Mouse (Mus musculus) limb, embryonic 12.5 days (tissue): ENCODE measurements around the gene Cabp4. TPM values are rescaled to one million over a fixed set of nuclear protein-coding genes. Genes with fewer than 3 reads are reported as not detected.

Experiments
- ATAC-seq: fragments of 200-750 bp; cut with Nextera tagmentation; 2 replicates; pipeline ENCODE4 v1.8.0; 2017; ENCODE audit warnings: low read depth, moderate TSS enrichment; ENCODE audit not compliant: insufficient number of reproducible peaks, insufficient read depth, low FRiP score, low TSS enrichment
- H3K27ac ChIP-seq: fragments of 300-500 bp; sonication (generic); 2 replicates; pipeline ENCODE4 v1.5.1; 2016; ENCODE audit warnings: mild to moderate bottlenecking, moderate library complexity
- H3K27me3 ChIP-seq: fragments of 300-500 bp; sonication (generic); 2 replicates; pipeline ENCODE4 v1.6.1; 2016; ENCODE audit warnings: mild to moderate bottlenecking, moderate library complexity
- H3K36me3 ChIP-seq: fragments of 300-500 bp; sonication (generic); 2 replicates; pipeline ENCODE4 v1.6.1; 2016; ENCODE audit warnings: mild to moderate bottlenecking, moderate library complexity
- H3K4me1 ChIP-seq: fragments of 300-500 bp; sonication (generic); replicated peaks from 2 replicates; pipeline ENCODE4 v1.6.1; 2016
- H3K4me2 ChIP-seq: fragments of 300-500 bp; sonication (generic); 2 replicates; pipeline ENCODE4 v1.6.1; 2016; ENCODE audit warnings: mild to moderate bottlenecking, moderate library complexity
- H3K4me3 ChIP-seq: fragments of 300-500 bp; sonication (generic); replicated peaks from 2 replicates; pipeline ENCODE4 v1.5.1; 2016; ENCODE audit warnings: mild to moderate bottlenecking
- H3K9ac ChIP-seq: fragments of 300-500 bp; sonication (generic); replicated peaks from 2 replicates; pipeline ENCODE4 v1.6.1; 2016; ENCODE audit warnings: mild to moderate bottlenecking, moderate library complexity
- H3K9me3 ChIP-seq: fragments of 300-500 bp; sonication (generic); 2 replicates; pipeline ENCODE4 v1.6.1; 2016; ENCODE audit warnings: mild to moderate bottlenecking, moderate library complexity
- WGBS: fragments of 180-500 bp; shearing (Covaris S2); methylation state at CpG from one replicate; pipeline ENCODE4 v1.1.7; 2016; 5-methylcytosine and 5-hydroxymethylcytosine counted together
- polyA plus RNA-seq: library from polyadenylated mRNA; unstranded; fragments of >200 nt; fragmentation: Nextera tagmentation; extraction: Ambion mirVana; gene quantifications from 2 replicates; pipeline ENCODE4 v1.2.1, GENCODE M21; 2016

Gene Cabp4
- polyA plus RNA-seq, 1 experiment from 2014 or later = 0.14 TPM

DNA sequence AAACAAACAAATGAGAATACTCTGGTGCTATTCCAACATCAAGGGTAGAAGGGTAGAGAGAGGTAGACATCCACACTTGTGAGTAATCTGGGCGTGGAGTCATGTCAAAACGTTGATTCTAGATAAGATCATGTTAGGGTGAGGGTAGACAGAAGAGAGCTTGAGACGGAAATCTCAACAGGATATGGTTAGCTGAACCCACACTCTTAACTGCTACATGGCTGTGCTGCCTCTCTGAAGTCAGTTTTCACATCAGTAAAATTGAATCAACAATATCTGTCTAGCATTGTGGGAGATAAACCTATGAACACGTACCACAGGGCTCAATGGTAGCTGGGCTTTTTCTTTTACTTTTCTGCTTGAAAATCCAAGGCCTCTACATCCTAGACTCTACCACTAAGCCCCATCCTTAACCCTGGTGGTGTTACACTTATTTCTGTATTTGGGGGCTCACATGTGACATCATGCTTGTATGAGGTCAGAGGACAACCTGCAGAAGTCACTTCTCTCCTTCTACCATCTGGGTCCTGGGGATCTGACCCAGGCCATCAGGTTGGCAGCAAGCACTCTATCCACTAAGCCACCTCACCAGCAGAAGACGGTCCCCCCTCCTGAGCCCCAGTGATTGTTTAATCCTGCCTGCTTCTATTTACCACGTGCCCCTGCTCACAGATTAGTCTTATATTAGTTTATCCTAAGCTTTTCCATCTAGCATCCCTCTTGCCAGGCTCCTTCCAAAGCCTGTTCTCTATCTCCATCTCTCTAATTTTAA is 23.9 kb downstream of the Cabp4 start:
- ATAC-seq = no peak
- 90% methylated on average over 6 of the region's 6 CpGs for WGBS
- Histone ChIP-seq H3K27ac (no peak overlapping the region), H3K9me3 (no peaks in the 10 kb centered on the region), H3K4me2 (no peak overlapping the region), H3K4me3 (peak overlapping the region; percentile 47; the same call in 1 of the 2 replicates), H3K27me3 (no peaks in the 10 kb centered on the region), H3K36me3 (peaks cover 40% of the 10 kb centered on the region), H3K4me1 (peaks cover 16% of the 10 kb centered on the region), H3K9ac (no peak overlapping the region)

DNA sequence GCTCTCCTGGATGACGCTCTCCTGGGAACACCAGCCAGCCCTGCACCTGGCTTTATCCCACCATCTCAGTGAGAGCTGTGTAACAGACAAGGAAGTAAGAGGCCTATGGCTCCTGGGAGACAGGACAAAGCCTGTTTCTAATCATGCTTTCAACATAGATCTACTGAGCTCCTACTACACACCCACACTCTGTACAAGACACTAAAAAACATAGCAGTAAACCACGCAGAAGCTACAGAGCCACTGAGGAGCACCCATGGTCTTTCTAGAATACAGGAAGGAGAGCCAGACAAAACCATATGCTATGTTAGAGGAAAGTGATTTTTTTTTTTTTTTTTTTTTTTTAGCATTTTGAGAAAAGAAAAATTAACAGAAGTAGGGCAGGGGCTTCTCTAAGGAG is 25.5 kb downstream of the Cabp4 start:
- WGBS = 93% methylated on average over 2 of the region's 2 CpGs
- Histone ChIP-seq H3K27ac (no peak overlapping the region), H3K27me3 (no peaks in the 10 kb centered on the region), H3K4me3 (no peak overlapping the region), H3K4me2 (no peak overlapping the region), H3K9me3 (no peaks in the 10 kb centered on the region), H3K36me3 (peaks cover 55% of the 10 kb centered on the region), H3K4me1 (peaks cover 23% of the 10 kb centered on the region), H3K9ac (no peak overlapping the region)
- ATAC-seq = no peak

DNA sequence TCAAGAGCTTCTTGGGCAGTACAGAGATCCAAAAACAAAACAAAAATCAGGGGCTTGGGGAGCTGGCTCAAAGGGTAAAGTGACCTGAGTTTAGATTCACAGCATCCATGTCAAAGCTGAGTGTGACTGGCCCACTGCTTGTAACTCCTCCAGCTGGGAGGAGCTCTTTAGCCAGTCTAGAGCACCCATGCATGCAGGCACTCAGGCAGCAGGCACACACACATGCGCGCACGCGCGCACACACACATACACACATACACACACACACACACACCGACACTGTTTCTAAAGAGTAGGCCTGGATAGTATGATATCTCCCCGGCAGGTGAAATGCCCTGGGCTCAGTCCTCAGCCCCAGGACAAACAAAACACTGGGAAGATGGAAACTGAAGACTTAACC is 26.8 kb downstream of the Cabp4 start:
- Histone ChIP-seq H3K27ac (no peak overlapping the region), H3K36me3 (peaks cover 69% of the 10 kb centered on the region), H3K9me3 (no peaks in the 10 kb centered on the region), H3K4me2 (no peak overlapping the region), H3K4me3 (no peak overlapping the region), H3K4me1 (peaks cover 28% of the 10 kb centered on the region), H3K27me3 (no peaks in the 10 kb centered on the region), H3K9ac (no peak overlapping the region)
- WGBS = 99% methylated on average over 7 of the region's 7 CpGs
- no peak for ATAC-seq

DNA sequence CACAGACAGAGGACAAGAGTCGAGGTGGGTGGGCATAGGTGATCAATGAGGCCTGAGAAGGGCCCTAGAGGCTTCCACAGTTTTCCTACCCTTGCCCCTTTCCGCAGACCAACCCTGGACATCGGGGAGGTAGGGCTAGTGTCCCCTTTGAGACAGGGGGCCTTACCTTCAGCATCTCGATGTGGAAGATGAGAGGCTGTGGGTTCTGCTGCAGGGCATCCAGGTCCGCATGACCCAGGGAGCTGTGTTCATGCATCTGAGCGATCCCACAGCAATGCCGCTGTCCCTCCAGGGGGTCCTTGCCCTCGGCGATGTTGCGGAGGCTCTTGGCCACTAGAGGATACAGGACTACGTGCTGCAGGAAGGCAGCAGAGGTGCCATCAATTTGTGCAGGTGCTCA is 28.0 kb downstream of the Cabp4 start:
- no peak overlapping the region for H3K9ac ChIP-seq
- no peaks in the 10 kb centered on the region for H3K9me3 ChIP-seq
- WGBS = 85% methylated on average over 11 of the region's 11 CpGs
- H3K27ac ChIP-seq = no peak overlapping the region
- no peak for ATAC-seq
- peaks cover 26% of the 10 kb centered on the region for H3K4me1 ChIP-seq
- no peaks in the 10 kb centered on the region for H3K27me3 ChIP-seq
- H3K36me3 ChIP-seq = peaks cover 76% of the 10 kb centered on the region
- H3K4me3 ChIP-seq = no peak overlapping the region
- no peak overlapping the region for H3K4me2 ChIP-seq

DNA sequence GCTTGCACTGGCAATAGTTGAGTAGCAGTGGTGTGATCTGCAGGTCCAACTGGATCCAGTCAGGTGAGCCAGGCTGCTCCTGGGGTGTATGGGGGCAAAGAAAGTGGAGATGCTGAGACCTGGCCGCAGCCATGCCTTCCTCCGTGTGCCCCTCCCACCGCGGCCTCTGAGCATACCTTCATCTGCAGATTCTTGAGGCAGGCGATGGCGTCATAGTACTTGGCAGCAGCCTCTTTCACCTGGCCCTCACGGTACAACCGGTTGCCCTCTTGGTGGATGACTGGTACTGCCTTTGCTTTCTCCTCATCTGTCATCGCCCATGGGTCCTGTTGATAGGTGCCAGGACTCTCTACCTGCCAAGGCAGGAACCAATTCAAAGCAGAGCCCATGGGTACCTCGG is 28.7 kb downstream of the Cabp4 start:
- no peak overlapping the region for H3K27ac ChIP-seq
- H3K4me2 ChIP-seq = no peak overlapping the region
- H3K4me1 ChIP-seq = peaks cover 19% of the 10 kb centered on the region
- peaks cover 76% of the 10 kb centered on the region for H3K36me3 ChIP-seq
- H3K9ac ChIP-seq = no peak overlapping the region
- ATAC-seq = no peak
- WGBS = 96% methylated on average over 10 of the region's 10 CpGs
- no peaks in the 10 kb centered on the region for H3K27me3 ChIP-seq
- no peak overlapping the region for H3K4me3 ChIP-seq
- no peaks in the 10 kb centered on the region for H3K9me3 ChIP-seq

DNA sequence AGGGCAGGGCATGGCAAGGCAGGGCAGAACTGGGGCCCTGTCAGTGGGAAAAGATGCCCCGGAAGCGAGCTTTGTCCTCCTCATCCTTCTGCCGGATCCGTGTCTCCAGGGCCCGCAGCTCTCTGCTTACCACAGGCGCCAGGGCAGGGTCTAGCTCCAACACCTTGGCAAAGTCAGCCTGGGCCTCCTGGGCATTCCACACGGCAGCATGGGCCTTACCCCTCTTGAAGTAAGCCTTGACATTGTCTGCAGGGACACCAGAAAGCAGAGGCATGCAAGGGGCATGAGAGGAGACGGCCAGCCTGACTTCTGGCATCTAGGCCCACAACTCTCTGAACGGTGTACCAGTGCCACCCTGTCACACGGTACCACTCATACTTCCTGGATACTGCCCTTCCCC is 29.3 kb downstream of the Cabp4 start:
- no peak for ATAC-seq
- Histone ChIP-seq H3K9me3 (no peaks in the 10 kb centered on the region), H3K27ac (peak overlapping the region; percentile 83), H3K27me3 (no peaks in the 10 kb centered on the region), H3K9ac (no peak overlapping the region), H3K4me2 (no peak overlapping the region), H3K4me3 (no peak overlapping the region), H3K36me3 (peaks cover 76% of the 10 kb centered on the region), H3K4me1 (peaks cover 19% of the 10 kb centered on the region)
- 85% methylated on average over 10 of the region's 10 CpGs for WGBS

DNA sequence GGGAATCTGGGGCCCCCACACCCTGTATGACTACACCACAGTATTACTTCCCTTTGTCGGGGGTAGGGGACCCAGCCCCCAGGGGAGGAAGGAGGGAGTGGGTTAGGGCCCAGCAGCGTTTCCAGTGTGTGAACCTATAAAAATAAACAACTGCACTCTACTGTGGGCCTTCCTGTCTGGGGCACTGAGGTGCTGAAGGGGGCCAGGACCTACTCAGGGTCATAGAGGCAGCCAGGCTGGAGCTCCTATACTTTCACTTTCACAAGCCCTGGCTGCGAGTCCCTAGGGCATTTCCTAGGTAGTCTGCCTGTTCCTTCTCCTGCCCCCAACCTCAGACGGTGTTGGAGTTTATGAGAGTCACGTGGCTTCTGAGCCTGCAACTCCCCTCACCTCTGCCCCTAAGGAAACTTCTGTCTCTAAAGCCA is 30.0 kb downstream of the Cabp4 start:
- peak; percentile 22; the same call in 1 of the 2 replicates for ATAC-seq
- peaks cover 74% of the 10 kb centered on the region for H3K36me3 ChIP-seq
- H3K27me3 ChIP-seq = no peaks in the 10 kb centered on the region
- peak overlapping the region; percentile 15; the same call in 1 of the 2 replicates for H3K4me2 ChIP-seq
- no peaks in the 10 kb centered on the region for H3K9me3 ChIP-seq
- H3K9ac ChIP-seq = peak overlapping the region; percentile 4; the same call in 1 of the 2 replicates
- WGBS = 23% methylated on average over 5 of the region's 5 CpGs
- H3K4me3 ChIP-seq = no peak overlapping the region
- H3K4me1 ChIP-seq = peaks cover 19% of the 10 kb centered on the region
- peak overlapping the region; percentile 83 for H3K27ac ChIP-seq

DNA sequence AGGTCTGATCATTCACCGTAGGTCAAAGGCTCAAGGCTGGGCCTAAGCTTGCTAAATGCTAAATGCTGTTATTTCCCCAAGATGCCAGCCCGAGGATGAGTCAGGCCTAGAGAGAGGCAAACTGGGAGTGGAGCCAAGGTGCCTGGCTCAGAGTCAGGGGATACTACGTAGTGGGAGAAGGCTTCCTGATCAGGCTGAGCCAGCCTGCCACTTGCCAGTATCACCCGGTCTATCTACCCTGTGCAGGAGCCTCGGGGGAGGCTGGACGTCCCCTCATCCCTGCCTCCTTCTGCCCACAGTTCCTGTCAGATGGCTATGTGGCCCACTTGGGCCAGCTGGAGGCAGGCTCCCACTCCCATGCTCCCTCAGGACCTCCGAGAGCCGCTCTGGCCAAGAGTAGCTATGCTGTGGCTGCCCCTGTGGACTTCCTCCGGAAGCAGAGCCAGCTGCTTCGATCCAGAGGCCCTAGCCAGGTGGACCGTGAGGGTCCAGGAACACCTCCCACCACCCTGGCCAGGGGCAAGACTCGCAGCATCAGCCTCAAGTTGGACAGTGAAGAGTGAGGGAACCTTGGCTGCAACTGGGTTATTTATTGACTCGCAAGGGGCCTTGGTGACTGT is 30.5 kb downstream of the Cabp4 start:
- 0 out of 2 replicates have a peak, but pooled peaks have one; percentile 14 for ATAC-seq
- H3K27ac ChIP-seq = peak overlapping the region; percentile 83
- no peaks in the 10 kb centered on the region for H3K9me3 ChIP-seq
- WGBS = 79% methylated on average over 13 of the region's 13 CpGs
- no peaks in the 10 kb centered on the region for H3K27me3 ChIP-seq
- H3K4me1 ChIP-seq = peaks cover 19% of the 10 kb centered on the region
- no peak overlapping the region; the same call in 1 of the 2 replicates for H3K9ac ChIP-seq
- peaks cover 71% of the 10 kb centered on the region for H3K36me3 ChIP-seq
- H3K4me3 ChIP-seq = no peak overlapping the region
- peak overlapping the region; percentile 15; the same call in 1 of the 2 replicates for H3K4me2 ChIP-seq

DNA sequence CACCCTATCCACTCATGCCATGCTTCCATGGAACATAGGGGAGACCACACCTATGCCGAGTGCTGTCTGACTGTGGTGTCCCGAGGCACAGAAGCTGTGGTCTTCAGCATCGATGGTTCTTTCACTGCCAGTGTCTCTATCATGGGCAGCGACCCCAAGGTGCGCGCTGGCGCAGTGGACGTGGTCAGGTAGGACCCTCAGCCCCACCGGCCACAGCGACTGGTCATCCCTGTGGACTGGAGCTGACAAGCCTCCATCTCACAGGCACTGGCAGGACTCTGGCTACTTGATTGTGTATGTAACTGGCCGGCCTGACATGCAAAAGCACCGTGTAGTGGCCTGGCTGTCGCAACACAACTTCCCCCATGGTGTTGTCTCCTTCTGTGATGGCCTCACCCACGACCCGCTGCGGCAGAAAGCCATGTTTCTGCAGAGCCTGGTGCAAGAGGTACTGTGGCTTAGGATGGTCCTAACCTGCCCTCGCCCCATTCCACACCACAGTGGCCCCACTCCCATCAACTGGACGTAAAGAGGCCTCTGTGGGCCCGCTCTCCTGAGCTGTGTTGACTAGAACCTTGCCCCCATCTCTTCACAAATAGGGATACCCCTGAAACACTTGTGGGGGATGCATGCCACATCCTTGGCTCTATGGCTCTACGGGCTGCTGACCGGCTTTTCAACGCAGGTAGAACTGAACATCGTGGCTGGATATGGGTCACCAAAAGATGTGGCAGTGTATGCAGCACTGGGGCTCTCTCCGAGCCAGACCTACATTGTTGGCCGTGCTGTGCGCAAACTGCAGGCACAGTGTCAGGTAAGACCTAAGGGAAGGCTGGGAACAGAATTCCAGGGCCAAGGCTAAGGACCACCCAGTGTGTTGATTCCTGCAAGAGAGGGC is 31.5 kb downstream of the Cabp4 start:
- Histone ChIP-seq H3K27ac (no peak overlapping the region), H3K4me1 (peaks cover 19% of the 10 kb centered on the region), H3K9ac (no peak overlapping the region), H3K27me3 (no peaks in the 10 kb centered on the region), H3K9me3 (no peaks in the 10 kb centered on the region), H3K4me2 (no peak overlapping the region), H3K36me3 (peaks cover 61% of the 10 kb centered on the region), H3K4me3 (no peak overlapping the region)
- no peak for ATAC-seq
- 93% methylated on average over 26 of the region's 26 CpGs for WGBS

DNA sequence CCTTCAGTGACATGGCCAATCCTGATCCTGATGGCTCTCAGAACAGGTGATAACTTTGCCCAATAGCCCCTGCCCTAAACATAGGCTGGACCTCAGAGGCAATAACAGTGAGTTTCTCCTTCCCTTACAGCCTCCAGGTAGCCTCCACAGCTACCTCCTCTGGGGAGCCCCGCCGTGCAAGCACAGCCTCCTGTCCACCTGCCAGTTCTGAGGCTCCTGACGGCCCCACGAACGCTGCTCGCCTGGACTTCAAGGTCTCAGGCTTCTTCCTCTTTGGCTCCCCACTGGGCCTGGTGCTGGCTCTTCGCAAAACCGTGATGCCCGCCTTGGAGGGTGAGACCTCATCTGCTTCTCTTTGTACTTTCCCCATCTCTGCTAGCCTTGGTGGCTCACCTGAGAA is 35.3 kb downstream of the Cabp4 start:
- no peaks in the 10 kb centered on the region for H3K27me3 ChIP-seq
- 87% methylated on average over 9 of the region's 9 CpGs for WGBS
- peaks cover 10% of the 10 kb centered on the region for H3K4me1 ChIP-seq
- ATAC-seq = no peak
- no peak overlapping the region for H3K4me3 ChIP-seq
- H3K4me2 ChIP-seq = no peak overlapping the region
- H3K27ac ChIP-seq = no peak overlapping the region
- no peaks in the 10 kb centered on the region for H3K9me3 ChIP-seq
- H3K9ac ChIP-seq = no peak overlapping the region
- H3K36me3 ChIP-seq = peaks cover 26% of the 10 kb centered on the region

DNA sequence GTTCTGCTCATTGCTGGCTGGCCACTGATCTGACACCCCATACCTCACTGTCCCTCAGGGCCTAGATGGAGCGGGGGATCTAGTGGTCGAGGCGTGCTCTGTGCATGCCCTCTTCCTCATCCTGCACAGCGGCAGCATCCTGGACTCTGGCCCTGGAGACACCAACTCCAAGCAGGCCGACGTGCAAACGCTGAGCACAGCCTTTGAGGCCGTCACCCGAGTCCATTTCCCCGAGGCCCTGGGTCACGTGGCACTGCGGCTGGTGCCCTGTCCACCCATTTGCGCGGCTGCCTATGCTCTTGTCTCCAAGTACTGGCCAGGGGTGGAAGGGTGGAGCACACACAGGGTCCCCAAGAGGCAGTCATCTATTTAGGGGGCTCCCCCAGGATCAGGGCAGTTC is 37.2 kb downstream of the Cabp4 start:
- Histone ChIP-seq H3K9me3 (no peaks in the 10 kb centered on the region), H3K36me3 (peaks cover 10% of the 10 kb centered on the region), H3K4me1 (peaks cover 4% of the 10 kb centered on the region; the same call in 1 of the 2 replicates), H3K4me2 (no peak overlapping the region), H3K4me3 (no peak overlapping the region), H3K27me3 (peaks cover 18% of the 10 kb centered on the region), H3K27ac (no peak overlapping the region), H3K9ac (no peak overlapping the region)
- WGBS = 88% methylated on average over 14 of the region's 14 CpGs
- ATAC-seq = no peak
